Comparison of ENCODE assay signal across 21 mouse cellular contexts in genomic region chr11:116506151-116506875, GRCm38 (mm10). TPM values are rescaled to one million over a fixed set of nuclear protein-coding genes. Genes with fewer than 3 reads are reported as not detected.
DNase-seq lines count a peak whose midpoint lies in the region; ATAC-seq lines count a peak whose summit lies in the region.
"Had no signal": no experiment of that assay in that cellular context is flagged by ENCODE, and none has a peak within 500 bp of the region (broad histone marks: within the 10 kb centered on the region; RNA-seq: fewer than 3 reads in every experiment).

No protein-coding gene starts in this region.

- H3K36me3 ChIP-seq in liver, embryonic 12.5 days = no peaks in the 10 kb centered on the region
- H3K36me3 ChIP-seq: embryonic facial prominence, embryonic 15.5 days; hindbrain, embryonic 15.5 days; limb, embryonic 15.5 days had no signal

- no peaks in the 10 kb centered on the region for H3K9me3 ChIP-seq in liver, embryonic 12.5 days (replicated peaks)
- H3K9me3 ChIP-seq: embryonic facial prominence, embryonic 15.5 days; hindbrain, embryonic 15.5 days; limb, embryonic 15.5 days had no signal

- H3K27me3 ChIP-seq in liver, embryonic 12.5 days (replicated peaks) = no peaks in the 10 kb centered on the region
- H3K27me3 ChIP-seq: embryonic facial prominence, embryonic 15.5 days; hindbrain, embryonic 15.5 days; limb, embryonic 15.5 days had no signal

- ATAC-seq in common myeloid progenitor, adult 5-6 weeks (replicated peaks; ENCODE audit: low read depth, poor library complexity, severe bottlenecking) = peak; percentile 62
- ATAC-seq in liver, embryonic 12.5 days = peak; percentile 89
- ATAC-seq in activated CD4-positive, CD25-positive, alpha-beta regulatory T cell, adult 4 months = no peak
- ATAC-seq: intestine, postnatal 0 days had no signal

- DNase-seq in spleen, postnatal 10 days (ENCODE audit: low spot score in 2 of 2) = peak; percentile 30 to 56
- no peak for DNase-seq in spleen, adult 18-20 months
- no peak for DNase-seq in adrenal gland, postnatal 10 days
- DNase-seq in urinary bladder, adult 2 months (ENCODE audit: low spot score) = no peak
- DNase-seq: adrenal gland, postnatal 36 days; cerebellum, adult 11-12 months; heart, adult 2 months; layer of hippocampus, adult 9-11 months; lung, postnatal 36 days; midbrain, embryonic 14.5 days; right cerebral cortex, postnatal 4 days; thymus, postnatal 36 days had no signal

- H3K4me1 ChIP-seq in liver, embryonic 12.5 days = peaks cover 51% of the 10 kb centered on the region
- H3K4me1 ChIP-seq: hindbrain, embryonic 15.5 days had no signal

- peak overlapping the region; percentile 52 for H3K4me2 ChIP-seq in liver, embryonic 12.5 days
- H3K4me2 ChIP-seq: embryonic facial prominence, embryonic 15.5 days; hindbrain, embryonic 15.5 days; limb, embryonic 15.5 days had no signal

- H3K9ac ChIP-seq in liver, embryonic 12.5 days = peak overlapping the region; percentile 67
- H3K9ac ChIP-seq: embryonic facial prominence, embryonic 15.5 days; hindbrain, embryonic 15.5 days; limb, embryonic 15.5 days had no signal

- peak overlapping the region; percentile 93 for H3K27ac ChIP-seq in liver, embryonic 12.5 days
- H3K27ac ChIP-seq: embryonic facial prominence, embryonic 15.5 days; heart, adult 2 months; hindbrain, embryonic 15.5 days; kidney, postnatal 0 days; limb, embryonic 15.5 days had no signal

- WGBS in liver, embryonic 12.5 days (ENCODE audit: insufficient replicate concordance) = 42% methylated on average over 17 of the region's 17 CpGs

- no peak overlapping the region for H3K4me3 ChIP-seq in liver, embryonic 12.5 days
- H3K4me3 ChIP-seq: embryonic facial prominence, embryonic 15.5 days; heart, adult 2 months; hindbrain, embryonic 15.5 days; limb, embryonic 15.5 days had no signal

RNA-seq across cellular contexts. Expression of gene Prpsap1, which starts 12.3 kb away (rescaled TPM):
- total RNA-seq in common myeloid progenitor, adult 5-6 weeks (2017) = 28.1 and 35.2 TPM in 2 replicates
- 69.9 and 77.1 TPM in 2 replicates for polyA plus RNA-seq in liver, embryonic 12.5 days (2016; fragmentation: Nextera tagmentation; extraction: Ambion mirVana)
- polyA plus RNA-seq in activated CD4-positive, CD25-positive, alpha-beta regulatory T cell, adult 4 months (2017; shearing (Covaris generic)) = 10 to 100 TPM; 47.3 to 60.5 TPM
- total RNA-seq in adrenal gland, postnatal 10 days (2021) = 10 to 100 TPM; 68.0 to 80.1 TPM
- 154 and 165 TPM in 2 replicates for polyA plus RNA-seq in urinary bladder, adult 2 months (2012; rRNA removed)

RNA-seq across cellular contexts. Expression of gene Sphk1, which starts 24.4 kb away (rescaled TPM):
- total RNA-seq in common myeloid progenitor, adult 5-6 weeks (2017) = 55.3 and 61.0 TPM in 2 replicates
- polyA plus RNA-seq in liver, embryonic 12.5 days (2016; fragmentation: Nextera tagmentation; extraction: Ambion mirVana) = 26.9 and 28.0 TPM in 2 replicates
- not detected for polyA plus RNA-seq in activated CD4-positive, CD25-positive, alpha-beta regulatory T cell, adult 4 months (2017; shearing (Covaris generic))
- total RNA-seq in adrenal gland, postnatal 10 days (2021) = 1 to 10 TPM; 3.0 to 5.1 TPM
- polyA plus RNA-seq in urinary bladder, adult 2 months (2012; rRNA removed) = 18.2 and 21.8 TPM in 2 replicates

RNA-seq across cellular contexts. Expression of gene Qrich2, which starts 40.3 kb away (rescaled TPM):
- not detected in 2 replicates for total RNA-seq in common myeloid progenitor, adult 5-6 weeks (2017)
- polyA plus RNA-seq in liver, embryonic 12.5 days (2016; fragmentation: Nextera tagmentation; extraction: Ambion mirVana) = not detected in 2 replicates
- not detected for polyA plus RNA-seq in activated CD4-positive, CD25-positive, alpha-beta regulatory T cell, adult 4 months (2017; shearing (Covaris generic))
- total RNA-seq in adrenal gland, postnatal 10 days (2021) = not detected
- 0.06 and 0.12 TPM in 2 replicates for polyA plus RNA-seq in urinary bladder, adult 2 months (2012; rRNA removed)
- total RNA-seq: adrenal gland, postnatal 36 days; gastrocnemius, adult 8-10 months; heart, adult 2 months had no signal
- polyA plus RNA-seq: midbrain, embryonic 14.5 days had no signal

Comparison
In these comparisons a context has a peak if more than half of its experiments do, and no peak if none do; other contexts are left out.
1. DNase-seq: peak in spleen, postnatal 10 days (2 of 2); none in spleen, adult 18-20 months (0 of 2), adrenal gland, postnatal 10 days (single experiment) and urinary bladder, adult 2 months (single experiment).
2. RNA of gene Sphk1, which starts 24.4 kb away (polyA plus RNA-seq): 26.9 to 28.0 TPM in liver, embryonic 12.5 days and 18.2 to 21.8 TPM in urinary bladder, adult 2 months; not detected in activated CD4-positive, CD25-positive, alpha-beta regulatory T cell, adult 4 months; every median in the first group is over 10 times any median in the second.